Mouse (Mus musculus): Measurements from ENCODE around the gene Laptm5. TPM values are rescaled to one million over a fixed set of nuclear protein-coding genes. Genes with fewer than 3 reads are reported as not detected.

The Laptm5 gene
- total and polyA plus RNA-seq, 3 experiments = 101 to 696 (median 234) TPM

DNA sequence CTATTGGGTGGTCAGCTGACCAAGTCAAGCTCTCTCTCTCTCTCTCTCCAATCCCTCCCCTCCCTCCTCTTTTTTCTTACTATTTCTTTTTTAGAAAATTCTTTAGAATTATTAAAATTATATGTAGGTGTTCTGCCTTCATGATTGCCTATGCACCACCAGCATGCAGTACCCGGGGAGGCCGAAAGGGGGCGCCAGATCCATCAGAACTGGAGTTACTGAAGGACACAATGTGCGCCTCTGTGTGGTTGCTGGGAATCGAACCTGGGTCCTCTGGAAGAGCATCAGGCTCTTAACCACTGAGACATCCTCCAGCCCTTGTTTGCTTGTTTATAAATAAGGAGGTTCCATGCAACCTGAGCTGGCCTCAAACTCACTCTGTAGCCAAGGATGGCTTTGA lies 39.5 kb upstream of the Laptm5 start:
- Histone ChIP-seq H3K4me3 (ENCODE audit: control insufficient read depth in 1 of 2, insufficient read depth in 1 of 2, low read depth in 2 of 2, low read length in 2 of 2) (no peak overlapping the region), H3K79me2 (ENCODE audit: control insufficient read depth, insufficient read depth, low read length, poor library complexity) (no peaks in the 10 kb centered on the region), H3K27me3 (ENCODE audit: control insufficient read depth in 1 of 2, insufficient read depth in 2 of 2, low read length in 2 of 2) (no peaks in the 10 kb centered on the region), H3K27ac (ENCODE audit: control insufficient read depth, low read depth, low read length) (no peak overlapping the region), H3K36me3 (ENCODE audit: control insufficient read depth in 1 of 2, insufficient read depth in 2 of 2, low read length in 2 of 2) (no peaks in the 10 kb centered on the region), H3K9me3 (replicated peaks; ENCODE audit: insufficient read depth, low read length) (no peaks in the 10 kb centered on the region), H3K9ac (ENCODE audit: control insufficient read depth, low read depth, low read length, poor library complexity, severe bottlenecking) (no peak overlapping the region), H3K4me1 (ENCODE audit: control insufficient read depth in 1 of 2, insufficient read depth in 2 of 2, low read length in 2 of 2) (no peaks in the 10 kb centered on the region)
- TF ChIP-seq UBTF (IDR thresholded peaks at IDR 0.05; ENCODE audit: borderline replicate concordance, insufficient read depth, low read depth, low read length) = no peak
- no peak for TF ChIP-seq MAZ (IDR thresholded peaks at IDR 0.05; ENCODE audit: low read depth, low read length)
- TF ChIP-seq CHD2 (IDR thresholded peaks at IDR 0.05; ENCODE audit: low read length) = no peak
- no peak for TF ChIP-seq TCF12 (IDR thresholded peaks at IDR 0.05; ENCODE audit: low read depth, low read length)
- TF ChIP-seq NELFE (IDR thresholded peaks at IDR 0.05; ENCODE audit: low read depth, low read length) = no peak
- TF ChIP-seq TAL1 (IDR thresholded peaks at IDR 0.05; ENCODE audit: low read length) = no peak
- peak; percentile 59 to 79 (median 69) for TF ChIP-seq CTCF (IDR thresholded peaks at IDR 0.05 in 2 of 3, conservative IDR thresholded peaks at IDR 0.05 in 1 of 3; ENCODE audit: control insufficient read depth in 1 of 3, insufficient read depth in 1 of 3, low read depth in 2 of 3, low read length in 3 of 3, poor library complexity in 1 of 3, severe bottlenecking in 1 of 3)
- no peak for DNase-seq (ENCODE audit: low read depth, low spot score)

DNA sequence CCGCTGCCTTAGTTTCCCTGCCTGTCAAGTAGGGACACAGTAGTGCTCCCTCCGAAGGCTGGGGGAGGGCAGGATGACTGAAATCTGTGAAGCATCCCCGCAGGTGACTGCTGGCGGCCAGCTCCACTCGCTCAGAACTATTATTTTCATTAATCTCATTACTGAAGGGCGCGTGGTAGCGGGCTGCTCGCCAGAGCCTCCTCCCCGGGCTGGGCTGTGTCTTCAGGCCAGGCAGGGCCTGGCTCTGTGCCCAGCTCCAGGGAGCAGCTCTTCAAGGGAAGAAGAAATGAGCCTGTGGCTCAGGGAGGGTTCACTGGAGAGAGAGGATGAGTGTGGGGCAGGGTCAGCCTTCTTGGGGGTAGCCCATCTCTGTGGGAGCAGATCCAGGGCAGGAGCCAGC lies 38.3 kb upstream of the Laptm5 start:
- Histone ChIP-seq H3K4me1 (ENCODE audit: control insufficient read depth in 1 of 2, insufficient read depth in 2 of 2, low read length in 2 of 2) (no peaks in the 10 kb centered on the region), H3K27ac (ENCODE audit: control insufficient read depth, low read depth, low read length) (no peak overlapping the region), H3K36me3 (ENCODE audit: control insufficient read depth in 1 of 2, insufficient read depth in 2 of 2, low read length in 2 of 2) (no peaks in the 10 kb centered on the region), H3K79me2 (ENCODE audit: control insufficient read depth, insufficient read depth, low read length, poor library complexity) (no peaks in the 10 kb centered on the region), H3K9me3 (replicated peaks; ENCODE audit: insufficient read depth, low read length) (no peaks in the 10 kb centered on the region), H3K4me3 (ENCODE audit: control insufficient read depth in 1 of 2, insufficient read depth in 1 of 2, low read depth in 2 of 2, low read length in 2 of 2) (no peak overlapping the region), H3K27me3 (ENCODE audit: control insufficient read depth in 1 of 2, insufficient read depth in 2 of 2, low read length in 2 of 2) (no peaks in the 10 kb centered on the region), H3K9ac (ENCODE audit: control insufficient read depth, low read depth, low read length, poor library complexity, severe bottlenecking) (no peak overlapping the region)
- no peak for TF ChIP-seq HCFC1 (IDR thresholded peaks at IDR 0.05; ENCODE audit: low read depth, low read length)
- TF ChIP-seq NELFE (IDR thresholded peaks at IDR 0.05; ENCODE audit: low read depth, low read length) = no peak
- no peak for TF ChIP-seq E2F4 (IDR thresholded peaks at IDR 0.05; ENCODE audit: borderline replicate concordance, low read depth, low read length)
- peak; percentile 68 for DNase-seq (ENCODE audit: low read depth, low spot score)

DNA sequence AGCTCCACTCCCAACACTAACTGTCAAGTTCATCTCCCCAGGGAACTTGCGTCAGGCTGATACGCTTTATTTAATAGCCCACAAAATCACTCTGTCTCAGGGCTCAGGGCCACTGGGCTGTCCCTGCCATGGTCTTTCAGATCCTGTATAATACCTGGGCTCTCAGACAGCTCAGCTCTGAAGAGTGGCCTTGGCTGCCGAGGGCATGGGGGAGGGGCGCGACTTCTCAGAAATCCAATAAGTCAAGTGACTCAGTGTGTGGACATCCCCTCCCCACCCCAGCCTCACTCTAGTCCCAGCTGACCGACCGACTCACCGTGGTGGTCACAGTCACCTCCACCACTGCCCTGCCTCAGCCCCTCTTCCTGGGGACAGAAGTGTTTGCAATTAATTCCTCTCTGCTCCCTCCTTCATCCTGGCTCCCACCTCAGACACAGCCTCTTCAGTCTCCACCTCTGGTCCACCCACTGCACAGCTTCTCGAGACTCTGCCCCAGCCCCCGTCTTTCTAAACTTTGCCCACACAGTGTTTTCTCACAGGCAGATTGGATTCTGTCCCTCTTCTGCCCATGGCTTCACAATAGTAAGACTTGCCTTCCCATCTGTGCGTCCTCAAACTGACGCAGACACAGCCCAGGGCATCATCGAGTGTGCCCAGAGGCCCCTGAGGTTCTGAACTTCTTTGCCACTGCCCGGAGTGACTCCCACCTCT lies 36.8 kb upstream of the Laptm5 start:
- no peaks in the 10 kb centered on the region for H3K27me3 ChIP-seq (ENCODE audit: control insufficient read depth in 1 of 2, insufficient read depth in 2 of 2, low read length in 2 of 2)
- TF ChIP-seq ZNF384 (IDR thresholded peaks at IDR 0.05; ENCODE audit: low read depth, low read length) = no peak
- TF ChIP-seq SIN3A (IDR thresholded peaks at IDR 0.05; ENCODE audit: low read length) = no peak
- TF ChIP-seq GATA1 (IDR thresholded peaks at IDR 0.05; ENCODE audit: low read depth, low read length) = no peak
- no peak for TF ChIP-seq ZMIZ1 (IDR thresholded peaks at IDR 0.05; ENCODE audit: low read depth, low read length)
- no peak for TF ChIP-seq ZKSCAN1 (IDR thresholded peaks at IDR 0.05; ENCODE audit: low read depth, low read length)
- no peak for TF ChIP-seq RCOR1 (IDR thresholded peaks at IDR 0.05; ENCODE audit: low read depth, low read length)
- no peak for TF ChIP-seq POLR2AphosphoS5 (IDR thresholded peaks at IDR 0.05; ENCODE audit: borderline replicate concordance, low read depth, low read length)
- TF ChIP-seq MEF2A (IDR thresholded peaks at IDR 0.05; ENCODE audit: extremely low read depth, insufficient replicate concordance, low read depth, low read length, poor library complexity, severe bottlenecking) = no peak
- TF ChIP-seq NRF1 (IDR thresholded peaks at IDR 0.05; ENCODE audit: insufficient read depth, low read depth, low read length, poor library complexity, severe bottlenecking) = no peak
- no peak for TF ChIP-seq CHD1 (IDR thresholded peaks at IDR 0.05; ENCODE audit: low read depth, low read length)
- TF ChIP-seq POLR2A (IDR thresholded peaks at IDR 0.05; ENCODE audit: control insufficient read depth in 1 of 2, insufficient read depth in 1 of 2, low read depth in 1 of 2, low read length in 2 of 2, poor library complexity in 1 of 2) = no peak
- no peak for TF ChIP-seq UBTF (IDR thresholded peaks at IDR 0.05; ENCODE audit: borderline replicate concordance, insufficient read depth, low read depth, low read length)
- no peak for TF ChIP-seq HCFC1 (IDR thresholded peaks at IDR 0.05; ENCODE audit: low read depth, low read length)
- TF ChIP-seq RAD21 (IDR thresholded peaks at IDR 0.05; ENCODE audit: low read depth, low read length) = no peak
- no peak for TF ChIP-seq MYC (IDR thresholded peaks at IDR 0.05; ENCODE audit: low read depth, low read length)
- TF ChIP-seq ELF1 (IDR thresholded peaks at IDR 0.05; ENCODE audit: low read depth, low read length) = no peak
- H3K9me3 ChIP-seq (replicated peaks; ENCODE audit: insufficient read depth, low read length) = no peaks in the 10 kb centered on the region
- H3K27ac ChIP-seq (ENCODE audit: control insufficient read depth, low read depth, low read length) = no peak overlapping the region
- no peaks in the 10 kb centered on the region for H3K36me3 ChIP-seq (ENCODE audit: control insufficient read depth in 1 of 2, insufficient read depth in 2 of 2, low read length in 2 of 2)
- DNase-seq (ENCODE audit: low read depth, low spot score) = no peak
- H3K4me1 ChIP-seq (ENCODE audit: control insufficient read depth in 1 of 2, insufficient read depth in 2 of 2, low read length in 2 of 2) = no peaks in the 10 kb centered on the region
- H3K4me3 ChIP-seq (ENCODE audit: control insufficient read depth in 1 of 2, insufficient read depth in 1 of 2, low read depth in 2 of 2, low read length in 2 of 2) = no peak overlapping the region
- H3K79me2 ChIP-seq (ENCODE audit: control insufficient read depth, insufficient read depth, low read length, poor library complexity) = no peaks in the 10 kb centered on the region
- H3K9ac ChIP-seq (ENCODE audit: control insufficient read depth, low read depth, low read length, poor library complexity, severe bottlenecking) = no peak overlapping the region

All from MEL (cell line).